Mouse (Mus musculus): Measurements from ENCODE around the gene Cox7c. TPM values are rescaled to one million over a fixed set of nuclear protein-coding genes. Genes with fewer than 3 reads are reported as not detected.
"Not testable (repeated sequence)": the region's sequence is repeated elsewhere in the genome, so short reads cannot be mapped to it uniquely, and the experiment has no call there.

The Cox7c gene
- polyA plus RNA-seq (2014; fragmentation: Nextera tagmentation; extraction: Ambion mirVana), result 951 and 1,039 TPM in 2 replicates

DNA sequence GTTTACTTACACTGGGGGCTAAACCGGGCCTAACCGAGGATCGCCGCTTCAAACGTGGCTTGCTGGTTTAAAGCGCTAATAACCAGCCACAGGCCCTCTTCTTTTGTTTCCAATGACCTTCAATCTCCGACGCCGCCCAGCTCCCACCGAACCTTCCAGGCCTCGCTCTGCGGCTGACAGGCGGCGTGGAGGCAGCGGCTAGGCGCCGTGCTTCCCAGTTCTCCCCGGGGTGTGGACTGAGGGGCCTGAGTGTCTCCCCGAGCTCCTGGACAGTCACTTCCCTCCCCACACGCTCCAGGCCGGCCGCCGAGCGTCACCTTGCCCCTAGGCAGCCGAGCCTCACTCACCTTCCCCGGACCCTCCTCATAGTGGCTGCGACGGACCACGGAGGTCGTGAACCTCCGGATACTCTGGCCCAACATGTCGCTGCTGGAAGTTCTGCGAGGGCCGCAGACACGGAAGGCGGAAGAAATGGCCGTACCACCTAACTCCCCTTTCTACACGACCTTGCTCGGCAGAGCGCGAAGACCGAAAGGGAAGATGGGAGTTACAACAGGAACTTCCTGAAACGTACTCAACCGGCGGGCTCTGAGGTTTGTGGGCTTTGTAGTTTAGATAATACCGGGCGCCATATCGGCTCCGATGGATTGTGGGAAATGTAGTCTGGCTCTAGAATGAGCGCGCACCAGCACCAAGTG lies at the start of gene Cox7c:
Cox7c (minus strand) TSS at position 651 of the 698 bp plus-strand sequence.
- no peaks in the 10 kb centered on the region for H3K27me3 ChIP-seq (ENCODE audit: control insufficient read depth, insufficient read depth, low read length)
- H3K9me3 ChIP-seq (replicated peaks; ENCODE audit: control insufficient read depth, low read length), result no peaks in the 10 kb centered on the region
- H3K4me2 ChIP-seq, result peak within 1 kb of the TSS; percentile 64
- H3K9ac ChIP-seq (ENCODE audit: low read depth, low read length), result peak within 1 kb of the TSS; percentile 100
- under 1% methylated on average over 49 of the region's 51 CpGs for WGBS (ENCODE audit: insufficient replicate concordance)
- H3K4me1 ChIP-seq (ENCODE audit: control insufficient read depth, insufficient read depth, low read length), result no peaks in the 10 kb centered on the region
- peak within 1 kb of the TSS; percentile 93 for H3K27ac ChIP-seq (ENCODE audit: low read depth, low read length)
- ATAC-seq (replicated peaks; ENCODE audit: insufficient number of reproducible peaks, low FRiP score, low TSS enrichment), result peak; percentile 91
- peak within 1 kb of the TSS; percentile 92 for H3K4me3 ChIP-seq (ENCODE audit: low read depth, low read length)
- peaks cover 3% of the 10 kb centered on the region; the same call in 1 of the 2 replicates for H3K36me3 ChIP-seq (ENCODE audit: control insufficient read depth, insufficient read depth, low read length)

DNA sequence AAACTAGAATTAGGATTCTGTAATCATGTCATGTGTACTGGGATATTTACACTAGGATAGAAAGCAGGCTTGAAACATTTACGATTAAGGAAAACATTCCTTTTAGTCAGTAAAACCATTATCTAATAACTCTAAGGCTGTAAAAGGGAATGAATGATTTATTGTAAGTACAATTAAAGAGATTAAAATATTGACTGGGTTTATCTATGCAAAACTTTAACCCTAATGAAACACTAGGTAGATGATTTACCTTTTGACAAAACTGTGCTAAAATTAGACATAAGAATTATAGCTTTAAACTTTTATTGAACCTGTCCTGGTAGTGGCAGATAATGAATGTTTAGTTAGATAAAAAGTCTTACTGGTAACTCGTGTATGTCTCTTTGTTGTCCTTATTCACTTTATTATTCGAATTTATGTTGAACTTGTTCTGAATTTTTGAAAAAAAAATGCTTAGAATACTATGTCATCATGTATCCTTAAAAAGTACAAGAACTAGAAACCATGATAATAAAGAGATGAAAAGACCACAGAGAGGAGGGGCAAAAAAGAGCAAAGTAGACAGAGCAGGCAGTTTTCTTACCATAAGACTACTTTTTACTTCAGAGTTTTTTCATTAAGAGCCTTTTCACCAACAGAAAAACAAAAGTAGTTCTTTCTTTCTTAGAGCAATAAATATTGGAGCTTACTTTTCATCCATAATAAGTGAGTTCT lies 21.5 kb upstream of the Cox7c start:
- H3K4me3 ChIP-seq (ENCODE audit: low read depth, low read length), result no peak overlapping the region
- no peak overlapping the region for H3K27ac ChIP-seq (ENCODE audit: low read depth, low read length)
- H3K9ac ChIP-seq (ENCODE audit: low read depth, low read length), result no peak overlapping the region
- H3K4me1 ChIP-seq (ENCODE audit: control insufficient read depth, insufficient read depth, low read length), result no peaks in the 10 kb centered on the region
- no peaks in the 10 kb centered on the region for H3K27me3 ChIP-seq (ENCODE audit: control insufficient read depth, insufficient read depth, low read length)
- no peaks in the 10 kb centered on the region for H3K9me3 ChIP-seq (replicated peaks; ENCODE audit: control insufficient read depth, low read length)
- 61% methylated on average over 3 of the region's 3 CpGs for WGBS (ENCODE audit: insufficient replicate concordance)
- no peak for ATAC-seq (replicated peaks; ENCODE audit: insufficient number of reproducible peaks, low FRiP score, low TSS enrichment)
- H3K4me2 ChIP-seq, result no peak overlapping the region
- no peaks in the 10 kb centered on the region for H3K36me3 ChIP-seq (ENCODE audit: control insufficient read depth, insufficient read depth, low read length)

DNA sequence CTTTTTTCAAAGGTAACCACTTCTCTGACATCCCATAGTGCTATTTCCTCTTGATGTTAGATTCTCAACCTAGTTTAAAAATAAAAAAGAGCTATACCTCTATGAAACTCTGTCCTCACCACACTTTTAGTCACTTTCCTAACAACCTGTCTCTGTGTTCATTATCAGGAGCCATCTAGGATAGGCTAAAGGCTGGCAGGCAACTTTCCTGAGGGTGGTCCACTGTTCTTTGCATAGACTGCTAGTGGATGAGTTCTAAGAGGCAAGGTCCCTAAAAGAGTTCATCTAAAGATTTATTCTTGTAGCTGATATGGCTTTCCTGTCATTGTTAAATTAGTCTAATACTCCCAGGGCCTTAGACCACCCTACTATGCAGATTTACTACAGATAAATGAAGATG lies 20.8 kb upstream of the Cox7c start:
- no peaks in the 10 kb centered on the region for H3K36me3 ChIP-seq (ENCODE audit: control insufficient read depth, insufficient read depth, low read length)
- no peak for ATAC-seq (replicated peaks; ENCODE audit: insufficient number of reproducible peaks, low FRiP score, low TSS enrichment)
- H3K27ac ChIP-seq (ENCODE audit: low read depth, low read length), result no peak overlapping the region
- no peaks in the 10 kb centered on the region for H3K4me1 ChIP-seq (ENCODE audit: control insufficient read depth, insufficient read depth, low read length)
- no peaks in the 10 kb centered on the region for H3K9me3 ChIP-seq (replicated peaks; ENCODE audit: control insufficient read depth, low read length)
- H3K9ac ChIP-seq (ENCODE audit: low read depth, low read length), result no peak overlapping the region
- H3K4me2 ChIP-seq, result no peak overlapping the region
- no peaks in the 10 kb centered on the region for H3K27me3 ChIP-seq (ENCODE audit: control insufficient read depth, insufficient read depth, low read length)
- no peak overlapping the region for H3K4me3 ChIP-seq (ENCODE audit: low read depth, low read length)

DNA sequence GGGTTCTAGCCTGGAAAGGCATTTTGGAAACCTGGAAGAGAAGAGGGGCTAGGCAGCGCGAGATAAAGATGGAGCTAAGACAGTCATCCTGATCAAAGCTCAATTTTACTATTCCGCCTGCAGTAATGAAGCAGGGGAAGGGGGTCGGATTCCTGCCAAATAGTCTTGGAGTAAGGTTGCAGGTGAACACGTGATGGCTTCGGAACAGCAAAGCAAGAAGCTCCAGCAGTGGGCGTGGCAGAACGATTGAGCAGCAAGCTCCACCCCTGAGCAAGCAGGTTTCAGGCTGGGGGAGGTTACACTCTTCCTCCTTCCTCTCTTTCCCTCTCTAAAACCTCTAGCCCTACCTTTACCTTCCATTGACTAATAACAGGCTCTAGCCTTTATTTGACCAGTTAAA lies 7.4 kb upstream of the Cox7c start:
- ATAC-seq (replicated peaks; ENCODE audit: insufficient number of reproducible peaks, low FRiP score, low TSS enrichment), result not testable (repeated sequence)
- 22% methylated on average over 8 of the region's 8 CpGs for whole genome bisulfite sequencing (ENCODE audit: insufficient replicate concordance)

DNA sequence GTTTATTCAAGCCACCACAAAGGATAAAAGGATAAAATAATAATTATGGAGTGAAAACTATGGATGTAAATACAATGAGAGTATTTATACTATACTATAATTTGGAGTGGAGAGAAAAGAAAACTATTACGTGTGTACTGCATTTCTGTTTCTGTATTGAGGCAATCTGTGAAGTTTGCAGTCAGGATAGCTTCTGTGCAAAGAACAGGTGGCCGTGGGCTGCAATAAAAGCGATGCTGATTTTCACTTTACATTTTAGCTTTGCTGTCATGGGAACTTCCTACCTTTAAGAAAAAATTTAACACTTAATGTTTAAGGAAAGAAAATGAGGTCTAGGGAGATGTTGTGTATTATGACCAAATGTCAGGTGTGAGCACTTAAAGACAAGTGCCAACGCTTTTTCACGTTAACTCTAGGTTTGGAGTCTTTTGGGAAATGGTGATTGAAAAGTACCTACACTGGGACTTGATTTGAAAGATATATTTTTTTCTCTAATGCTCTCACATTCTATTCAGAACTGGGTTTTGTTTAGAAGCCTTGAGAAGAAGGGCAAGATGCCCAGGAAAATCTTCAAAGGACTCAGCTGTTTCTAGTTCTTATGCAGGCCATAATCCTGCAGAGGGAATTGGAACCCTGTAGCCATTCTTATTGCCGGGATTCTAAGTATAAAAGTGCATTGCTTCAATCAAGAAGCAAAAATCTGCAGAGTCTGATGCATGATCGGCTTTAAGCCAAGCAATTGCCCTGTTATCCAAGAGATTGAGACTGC lies 41.6 kb downstream of the Cox7c start:
- Histone ChIP-seq H3K9ac (ENCODE audit: low read depth, low read length) (no peak overlapping the region), H3K36me3 (ENCODE audit: control insufficient read depth, insufficient read depth, low read length) (no peaks in the 10 kb centered on the region), H3K4me2 (no peak overlapping the region), H3K4me1 (ENCODE audit: control insufficient read depth, insufficient read depth, low read length) (no peaks in the 10 kb centered on the region), H3K9me3 (replicated peaks; ENCODE audit: control insufficient read depth, low read length) (no peaks in the 10 kb centered on the region), H3K27ac (ENCODE audit: low read depth, low read length) (no peak overlapping the region), H3K27me3 (ENCODE audit: control insufficient read depth, insufficient read depth, low read length) (no peaks in the 10 kb centered on the region), H3K4me3 (ENCODE audit: low read depth, low read length) (no peak overlapping the region)
- 76% methylated on average over 7 of the region's 7 CpGs for WGBS (ENCODE audit: insufficient replicate concordance)
- no peak for ATAC-seq (replicated peaks; ENCODE audit: insufficient number of reproducible peaks, low FRiP score, low TSS enrichment)

More for the DNA sequence above, 7.4 kb upstream of the Cox7c start:
- H3K9ac ChIP-seq (ENCODE audit: low read depth, low read length); H3K4me1 ChIP-seq (ENCODE audit: control insufficient read depth, insufficient read depth, low read length); H3K27ac ChIP-seq (ENCODE audit: low read depth, low read length); H3K4me2 ChIP-seq; H3K9me3 ChIP-seq (replicated peaks; ENCODE audit: control insufficient read depth, low read length); H3K36me3 ChIP-seq (ENCODE audit: control insufficient read depth, insufficient read depth, low read length); H3K4me3 ChIP-seq (ENCODE audit: low read depth, low read length); H3K27me3 ChIP-seq (ENCODE audit: control insufficient read depth, insufficient read depth, low read length): not testable (repeated sequence)

All from heart, embryonic 11.5 days (tissue).